Mouse (Mus musculus) neural tube, embryonic 13.5 days (tissue): Measurements from ENCODE around the gene Cdk18. TPM values are rescaled to one million over a fixed set of nuclear protein-coding genes. Genes with fewer than 3 reads are reported as not detected.
"Not testable (repeated sequence)": the region's sequence is repeated elsewhere in the genome, so short reads cannot be mapped to it uniquely, and the experiment has no call there.

ENCODE experiments used
- ATAC-seq: fragments of 200-750 bp; cut with Nextera tagmentation; 2 replicates; pipeline ENCODE4 v1.8.0; 2017; ENCODE audit warnings: low read depth, mild to moderate bottlenecking, moderate TSS enrichment, moderate library complexity
- H3K27ac ChIP-seq: fragments of 300-500 bp; sonication (generic); replicated peaks from 2 replicates; pipeline ENCODE4 v1.5.1; 2015; ENCODE audit warnings: moderate library complexity, mild to moderate bottlenecking, inconsistent platforms
- H3K27me3 ChIP-seq: fragments of 300-500 bp; sonication (generic); 2 replicates; pipeline ENCODE4 v1.6.1; 2015; ENCODE audit warnings: mild to moderate bottlenecking, inconsistent platforms
- H3K36me3 ChIP-seq: fragments of 300-500 bp; sonication (generic); 2 replicates; pipeline ENCODE4 v1.6.1; 2015; ENCODE audit warnings: mild to moderate bottlenecking, inconsistent platforms
- H3K4me1 ChIP-seq: fragments of 300-500 bp; sonication (generic); replicated peaks from 2 replicates; pipeline ENCODE4 v1.6.1; 2015; ENCODE audit warnings: inconsistent platforms
- H3K4me2 ChIP-seq: fragments of 300-500 bp; sonication (generic); 2 replicates; pipeline ENCODE4 v1.6.1; 2015; ENCODE audit warnings: inconsistent platforms, mild to moderate bottlenecking, moderate library complexity
- H3K4me3 ChIP-seq: fragments of 300-500 bp; sonication (generic); 2 replicates; pipeline ENCODE4 v1.5.1; 2015; ENCODE audit warnings: mild to moderate bottlenecking, inconsistent platforms
- H3K9ac ChIP-seq: fragments of 300-500 bp; sonication (generic); 2 replicates; pipeline ENCODE4 v1.6.1; 2015; ENCODE audit warnings: moderate library complexity, mild to moderate bottlenecking, inconsistent platforms
- H3K9me3 ChIP-seq: fragments of 300-500 bp; sonication (generic); 2 replicates; pipeline ENCODE4 v1.6.1; 2016; ENCODE audit warnings: inconsistent platforms
- WGBS: fragments of 180-500 bp; shearing (Covaris S2); methylation state at CpG from one replicate; pipeline ENCODE4 v1.1.7; 2015; 5-methylcytosine and 5-hydroxymethylcytosine counted together
- polyA plus RNA-seq: library from polyadenylated mRNA; unstranded; fragments of >200 nt; fragmentation: Nextera tagmentation; extraction: Ambion mirVana; gene quantifications from 2 replicates; pipeline ENCODE4 v1.2.1, GENCODE M21; 2015

Gene Cdk18
- 0.11 and 0.47 TPM in 2 replicates for polyA plus RNA-seq

DNA sequence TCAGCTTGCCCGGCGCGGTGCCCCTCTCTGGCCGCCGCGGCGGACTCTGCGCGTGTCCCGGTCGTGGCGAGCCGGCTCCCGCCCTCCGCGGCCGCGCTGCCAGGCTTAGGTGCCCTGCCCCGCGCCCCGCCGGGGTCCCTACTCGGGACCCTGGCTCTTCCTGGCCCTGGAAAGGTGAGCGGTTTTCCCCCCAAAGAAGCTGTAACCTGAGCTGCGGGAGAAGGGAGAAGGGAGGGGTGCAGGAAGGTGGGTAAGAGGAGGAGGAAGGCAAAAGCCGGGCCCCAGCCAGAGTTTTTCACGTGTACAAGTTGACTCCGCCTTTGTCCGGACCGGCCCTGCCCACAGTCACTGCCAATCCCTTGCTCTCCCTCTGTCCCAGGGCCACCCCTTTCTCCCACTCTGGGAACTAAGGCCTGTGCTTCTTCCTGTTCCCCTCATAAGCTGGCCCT, at the start of gene Cdk18:
Gene Cdk18, minus strand, starts transcription at position 269 of the 449 bp plus-strand sequence.
- Histone ChIP-seq H3K27me3 (peaks cover 28% of the 10 kb centered on the region), H3K36me3 (no peaks in the 10 kb centered on the region), H3K4me1 (peaks cover 26% of the 10 kb centered on the region), H3K4me2 (peak within 1 kb of the TSS; percentile 95), H3K9ac (peak within 1 kb of the TSS; percentile 72), H3K27ac (no peak within 1 kb of the TSS), H3K4me3 (peak within 1 kb of the TSS; percentile 50), H3K9me3 (no peaks in the 10 kb centered on the region)
- WGBS, result under 1% methylated on average over 30 of the region's 30 CpGs
- ATAC-seq, result no peak; the same call in 1 of the 2 replicates

DNA sequence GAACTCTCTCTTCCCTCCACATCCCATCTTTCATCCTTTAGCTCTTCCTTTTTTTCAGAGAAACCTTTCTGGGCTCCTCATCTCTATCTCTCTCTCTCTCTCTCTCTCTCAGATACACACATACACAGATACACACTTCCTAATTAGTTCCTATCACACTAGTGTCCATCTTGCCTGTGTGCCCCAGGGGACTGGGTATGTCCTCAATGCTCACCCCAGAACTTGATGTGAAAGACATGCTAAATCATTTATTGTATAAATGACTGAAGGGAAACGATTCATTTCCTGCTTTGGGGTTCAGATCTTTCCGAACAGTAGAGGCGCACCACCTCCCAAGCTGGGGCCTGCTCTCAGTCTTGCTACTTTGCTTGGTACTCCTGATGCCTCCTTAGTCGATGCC, 49.7 kb upstream of the Cdk18 start:
- H3K9me3 ChIP-seq, result no peaks in the 10 kb centered on the region
- H3K27me3 ChIP-seq, result peaks cover 22% of the 10 kb centered on the region
- peaks cover 45% of the 10 kb centered on the region for H3K4me1 ChIP-seq
- peak overlapping the region; percentile 100 for H3K27ac ChIP-seq
- no peak for ATAC-seq
- no peak overlapping the region for H3K4me3 ChIP-seq
- peak overlapping the region; percentile 86 for H3K4me2 ChIP-seq
- 35% methylated on average over 4 of the region's 4 CpGs for WGBS
- H3K9ac ChIP-seq, result peak overlapping the region; percentile 97; the same call in 1 of the 2 replicates
- H3K36me3 ChIP-seq, result no peaks in the 10 kb centered on the region

DNA sequence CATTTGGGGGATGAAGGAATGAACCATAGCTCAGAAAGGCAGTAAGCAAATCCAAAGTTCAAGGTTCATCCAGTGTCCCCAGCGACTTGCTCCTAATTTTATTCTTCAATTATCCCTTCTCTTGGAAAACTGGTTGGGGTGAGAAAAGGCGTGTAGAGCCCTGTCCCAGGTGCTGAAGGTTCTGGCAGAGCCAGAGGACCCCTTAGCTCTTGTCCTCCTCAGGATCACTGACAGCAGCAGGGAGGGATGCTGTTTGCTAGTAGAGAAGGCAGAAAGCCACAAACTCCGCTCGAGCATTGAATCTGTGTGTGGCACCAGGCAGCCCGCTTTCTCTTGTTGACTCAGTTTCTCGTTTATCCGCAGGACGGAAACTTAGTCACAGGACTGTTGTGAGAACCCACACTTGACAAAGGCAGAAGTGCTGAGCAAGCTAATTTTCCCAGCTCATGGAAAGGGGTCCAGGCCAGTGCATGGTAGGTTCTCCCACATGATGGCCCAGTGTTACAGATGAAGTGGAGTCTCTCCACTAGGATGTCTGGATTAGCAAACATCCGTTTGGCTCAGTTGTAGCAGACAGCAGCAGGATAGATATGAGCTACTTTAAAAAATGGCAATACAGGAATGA, 49.1 kb upstream of the Cdk18 start:
- H3K27ac ChIP-seq, result no peak overlapping the region

DNA sequence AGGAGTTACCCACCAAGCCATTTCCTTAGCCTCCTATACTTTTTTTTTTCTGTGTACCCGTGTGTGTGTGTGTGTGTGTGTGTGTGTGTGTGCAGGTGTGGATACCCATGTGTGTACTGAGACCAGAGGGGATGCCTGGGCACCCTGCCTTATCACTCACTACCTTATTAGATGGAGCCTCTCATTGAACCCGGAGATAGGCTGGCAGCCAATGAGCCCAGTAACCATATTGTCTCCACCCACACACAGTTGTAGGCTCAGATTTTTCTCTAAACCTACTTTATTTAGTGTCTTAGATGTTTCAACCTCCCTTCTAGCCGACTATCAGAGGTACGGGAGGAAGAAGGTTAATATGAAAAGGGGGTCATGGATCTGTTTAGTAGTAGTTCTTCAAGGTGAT, 46.8 kb upstream of the Cdk18 start:
- no peaks in the 10 kb centered on the region for H3K9me3 ChIP-seq
- no peak overlapping the region for H3K27ac ChIP-seq
- 81% methylated on average over 4 of the region's 4 CpGs for WGBS
- no peak overlapping the region for H3K4me3 ChIP-seq
- no peak overlapping the region for H3K9ac ChIP-seq
- peaks cover 16% of the 10 kb centered on the region for H3K27me3 ChIP-seq
- peaks cover 18% of the 10 kb centered on the region for H3K4me1 ChIP-seq
- ATAC-seq, result no peak
- no peak overlapping the region for H3K4me2 ChIP-seq
- H3K36me3 ChIP-seq, result no peaks in the 10 kb centered on the region

More for the DNA sequence above, 49.1 kb upstream of the Cdk18 start:
- Histone ChIP-seq H3K4me1 (peaks cover 39% of the 10 kb centered on the region), H3K9me3 (no peaks in the 10 kb centered on the region), H3K4me3 (no peak overlapping the region), H3K36me3 (no peaks in the 10 kb centered on the region), H3K9ac (no peak overlapping the region), H3K27me3 (peaks cover 22% of the 10 kb centered on the region), H3K4me2 (no peak overlapping the region)
- no peak for ATAC-seq
- 60% methylated on average over 9 of the region's 9 CpGs for WGBS

DNA sequence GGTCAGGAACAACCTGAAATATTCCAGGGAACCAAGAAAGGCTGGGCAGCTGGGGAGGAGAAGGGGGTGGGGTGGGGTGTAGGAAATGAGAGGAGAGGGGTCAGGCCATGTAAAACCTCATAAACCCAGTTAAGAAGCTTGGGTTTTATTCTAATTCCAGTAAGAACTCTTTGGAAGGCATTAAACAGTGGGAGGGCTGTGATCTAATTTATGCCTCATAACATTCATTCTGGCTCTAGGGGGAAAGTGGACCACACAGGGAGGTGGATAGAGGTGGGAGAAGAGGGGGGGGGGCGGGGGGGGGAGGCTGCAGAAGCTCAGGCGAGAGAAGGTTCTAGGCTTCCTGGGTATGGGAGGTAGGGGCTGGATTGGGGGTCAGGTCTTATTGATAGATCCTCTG, 32.1 kb upstream of the Cdk18 start:
- Histone ChIP-seq H3K4me2 (no peak overlapping the region), H3K27me3 (peaks cover 4% of the 10 kb centered on the region; the same call in 1 of the 2 replicates), H3K4me1 (peaks cover 21% of the 10 kb centered on the region), H3K27ac (no peak overlapping the region), H3K4me3 (no peak overlapping the region), H3K9me3 (no peaks in the 10 kb centered on the region), H3K9ac (no peak overlapping the region), H3K36me3 (no peaks in the 10 kb centered on the region)
- ATAC-seq, result no peak
- WGBS, result 10% methylated on average over 1 of the region's 2 CpGs

DNA sequence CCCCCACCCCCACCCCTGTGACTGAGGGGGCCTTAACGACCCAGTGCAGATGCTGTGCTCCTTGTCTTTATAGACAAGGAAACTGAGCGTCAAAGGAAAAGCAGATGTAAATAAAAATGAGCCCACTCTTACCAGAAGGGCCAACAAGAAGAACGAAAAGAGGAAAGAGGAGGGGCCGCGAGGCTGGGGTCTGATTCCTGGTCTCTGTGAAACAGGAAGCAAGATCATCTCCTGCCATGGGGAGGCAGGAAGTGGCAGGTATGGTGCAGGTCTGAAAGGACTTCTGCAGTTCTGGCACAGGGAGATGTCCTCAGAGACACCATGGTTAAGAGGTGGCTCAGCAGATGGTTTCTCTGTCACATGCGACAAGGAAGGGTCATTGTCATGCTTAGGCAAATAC, 31.2 kb upstream of the Cdk18 start:
- Histone ChIP-seq H3K4me2 (no peak overlapping the region), H3K9me3 (no peaks in the 10 kb centered on the region), H3K27ac (no peak overlapping the region), H3K4me1 (peaks cover 21% of the 10 kb centered on the region), H3K27me3 (peaks cover 4% of the 10 kb centered on the region; the same call in 1 of the 2 replicates), H3K36me3 (no peaks in the 10 kb centered on the region), H3K4me3 (no peak overlapping the region), H3K9ac (no peak overlapping the region)
- 52% methylated on average over 6 of the region's 6 CpGs for WGBS
- no peak for ATAC-seq

DNA sequence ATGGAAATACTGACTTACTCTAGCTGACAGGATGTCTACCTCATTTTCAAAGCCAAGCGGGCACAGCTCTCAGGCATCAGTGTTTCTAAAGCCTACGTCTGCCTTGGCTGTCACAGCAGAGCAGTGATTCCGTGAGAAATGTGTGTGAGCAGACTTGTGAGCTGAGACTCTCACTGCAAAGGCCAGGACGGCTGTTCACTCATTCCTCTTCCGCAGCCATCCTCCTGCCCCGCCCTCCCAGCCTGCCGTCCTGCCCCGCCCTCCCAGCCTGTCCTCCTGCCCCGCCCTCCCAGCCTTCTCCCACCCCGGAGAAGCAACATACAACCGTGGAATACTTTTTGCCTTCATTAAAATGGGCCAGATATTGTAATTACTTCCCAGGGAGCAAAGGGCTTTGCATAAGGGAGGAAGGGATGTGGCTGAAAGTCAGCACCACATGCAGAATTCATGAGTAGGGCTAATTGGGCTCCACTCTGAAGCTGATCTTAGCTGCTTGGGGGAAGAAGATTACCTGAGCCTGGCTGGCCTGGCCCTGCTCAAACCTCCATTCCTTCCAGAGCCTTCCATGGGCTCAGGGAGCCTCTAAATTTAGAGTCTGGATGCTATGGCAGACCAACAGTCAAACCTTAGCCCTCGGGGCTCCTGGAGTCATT, 28.8 kb upstream of the Cdk18 start:
- Histone ChIP-seq H3K4me3 (peak overlapping the region; percentile 17), H3K9ac (peak overlapping the region; percentile 52), H3K4me2 (peak overlapping the region; percentile 46), H3K9me3 (no peaks in the 10 kb centered on the region), H3K36me3 (no peaks in the 10 kb centered on the region), H3K27me3 (peaks cover 4% of the 10 kb centered on the region; the same call in 1 of the 2 replicates), H3K27ac (peak overlapping the region; percentile 65), H3K4me1 (peaks cover 35% of the 10 kb centered on the region)
- WGBS, result 10% methylated on average over 12 of the region's 12 CpGs
- ATAC-seq, result peak; percentile 49; the same call in 1 of the 2 replicates

DNA sequence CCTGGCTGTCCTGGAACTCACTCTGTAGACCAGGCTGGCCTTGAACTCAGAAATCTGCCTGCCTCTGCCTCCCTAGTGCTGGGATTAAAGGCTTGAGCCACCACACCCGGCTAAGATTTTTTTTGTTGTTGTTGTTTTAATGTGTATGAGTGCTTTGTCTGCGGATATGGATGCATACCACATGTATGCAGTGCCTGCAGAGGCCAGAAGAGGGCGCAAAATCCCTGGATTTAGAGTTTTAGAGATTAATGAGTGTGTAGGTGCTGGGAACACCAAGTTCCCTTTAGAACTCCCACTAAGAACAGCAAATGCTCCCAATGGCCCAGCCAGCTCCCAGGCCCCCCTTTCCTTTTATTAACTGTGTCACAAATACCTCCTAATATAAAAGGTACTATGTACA, 26.4 kb upstream of the Cdk18 start:
- Histone ChIP-seq H3K4me3 (no peak overlapping the region), H3K27me3 (peaks cover 9% of the 10 kb centered on the region), H3K4me2 (no peak overlapping the region), H3K9ac (no peak overlapping the region), H3K36me3 (no peaks in the 10 kb centered on the region), H3K9me3 (no peaks in the 10 kb centered on the region), H3K4me1 (peaks cover 38% of the 10 kb centered on the region), H3K27ac (no peak overlapping the region)
- 67% methylated on average over 3 of the region's 3 CpGs for WGBS
- no peak for ATAC-seq

DNA sequence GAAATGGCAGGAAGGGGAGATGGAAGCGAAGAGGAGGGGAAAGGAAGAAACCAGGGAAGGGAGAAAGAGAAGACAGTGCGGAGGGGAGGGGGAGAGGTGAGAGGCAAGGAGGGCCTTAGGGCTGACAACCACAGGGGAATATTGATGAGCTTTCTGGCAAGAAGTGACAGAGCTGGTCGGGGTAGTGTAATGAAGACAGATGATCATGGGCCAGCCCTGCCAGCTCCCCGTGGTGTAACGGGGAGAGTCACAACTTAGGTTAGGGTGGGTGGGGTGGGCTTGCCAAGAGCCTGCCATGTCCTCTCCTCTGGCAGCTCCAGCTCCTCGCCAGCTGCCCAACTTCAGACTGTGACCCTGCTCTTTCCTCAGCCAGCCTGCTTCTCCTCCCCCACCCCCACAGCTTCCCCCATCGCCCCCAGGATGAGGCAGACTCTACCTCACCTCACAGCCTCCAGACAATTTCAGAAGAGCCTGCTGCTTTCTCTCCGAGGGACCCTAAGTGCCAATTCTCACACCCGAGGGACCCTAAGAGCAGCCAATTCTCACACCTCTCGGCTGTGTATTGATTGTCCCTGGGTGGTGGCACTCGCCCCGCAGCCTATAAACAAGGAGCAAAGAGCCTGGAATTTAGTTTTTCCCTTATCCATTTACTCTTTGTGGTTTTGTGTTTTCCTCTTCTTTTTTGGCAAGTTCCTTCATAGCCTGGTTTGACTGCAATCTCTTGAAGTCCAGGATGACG, 25.5 kb upstream of the Cdk18 start:
- Histone ChIP-seq H3K4me3 (no peak overlapping the region), H3K9me3 (no peaks in the 10 kb centered on the region), H3K4me2 (no peak overlapping the region), H3K36me3 (no peaks in the 10 kb centered on the region), H3K27me3 (peaks cover 10% of the 10 kb centered on the region), H3K4me1 (peaks cover 42% of the 10 kb centered on the region), H3K9ac (no peak overlapping the region), H3K27ac (no peak overlapping the region)
- peak; percentile 60; the same call in 1 of the 2 replicates for ATAC-seq
- WGBS, result 13% methylated on average over 13 of the region's 13 CpGs

DNA sequence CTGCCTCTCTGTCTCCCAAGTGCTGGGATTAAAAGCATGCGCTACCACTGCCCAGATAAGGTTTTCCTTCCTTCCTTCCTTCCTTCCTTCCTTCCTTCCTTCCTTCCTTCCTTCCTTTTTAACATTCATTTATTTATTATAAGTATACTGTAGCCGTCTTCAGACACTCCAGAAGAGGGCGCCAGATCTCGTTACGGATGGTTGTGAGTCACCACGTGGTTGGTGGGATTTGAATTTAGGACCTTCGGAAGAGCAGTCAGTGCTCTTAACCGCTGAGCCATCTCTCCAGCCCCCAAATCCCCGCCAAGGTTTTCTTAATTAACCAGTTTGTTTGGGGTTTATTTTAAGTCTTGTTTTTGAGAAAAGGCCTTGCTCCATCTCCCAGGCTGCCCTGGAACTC, 23.1 kb upstream of the Cdk18 start:
- H3K36me3 ChIP-seq, H3K27ac ChIP-seq, H3K4me3 ChIP-seq, ATAC-seq, H3K9me3 ChIP-seq, H3K4me2 ChIP-seq, H3K9ac ChIP-seq: not testable (repeated sequence)
- Histone ChIP-seq H3K27me3 (peaks cover 22% of the 10 kb centered on the region), H3K4me1 (peaks cover 54% of the 10 kb centered on the region)
- WGBS, result 55% methylated on average over 9 of the region's 9 CpGs

DNA sequence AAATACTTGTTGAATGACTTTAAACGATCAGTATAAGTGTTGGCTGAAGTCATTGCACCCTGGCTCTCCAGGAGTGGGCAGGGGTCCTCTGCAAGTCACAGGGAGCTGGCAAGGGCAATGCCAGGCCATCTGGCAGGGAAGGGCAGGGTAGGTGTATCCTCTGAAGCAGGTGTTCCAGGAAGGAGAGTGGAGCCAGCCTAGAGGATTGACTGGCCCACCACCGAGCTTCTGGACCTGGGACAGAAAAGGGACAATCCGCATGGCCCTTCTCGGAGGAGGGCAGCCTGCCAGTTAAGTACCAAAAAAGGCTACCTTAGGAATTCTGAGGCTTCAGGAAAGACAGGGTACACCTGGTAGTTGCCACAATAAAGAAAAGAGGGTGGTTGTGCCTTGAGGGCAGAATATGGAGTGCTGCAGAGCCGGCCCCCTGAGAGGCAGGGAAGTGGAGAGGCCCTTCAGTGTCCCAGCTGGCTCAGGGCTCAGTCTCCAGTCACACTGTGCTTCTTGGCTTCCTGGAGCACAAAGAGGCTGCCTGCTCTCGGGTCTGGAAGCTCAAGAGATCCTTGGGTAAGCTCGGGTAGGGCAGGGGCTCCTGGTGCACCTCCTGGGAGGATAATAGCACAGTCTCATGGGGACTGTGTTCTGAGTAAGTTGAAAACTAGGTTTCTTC, 21.9 kb upstream of the Cdk18 start:
- Histone ChIP-seq H3K4me1 (peaks cover 57% of the 10 kb centered on the region), H3K9me3 (no peaks in the 10 kb centered on the region), H3K27me3 (peaks cover 22% of the 10 kb centered on the region), H3K4me2 (no peak overlapping the region), H3K9ac (no peak overlapping the region), H3K36me3 (no peaks in the 10 kb centered on the region), H3K27ac (no peak overlapping the region), H3K4me3 (no peak overlapping the region)
- 61% methylated on average over 7 of the region's 7 CpGs for WGBS
- ATAC-seq, result no peak
